Comparison of ENCODE assay signal across 14 mouse cellular contexts in genomic region chr10:59787140-59787800, GRCm38 (mm10).
DNase-seq lines count a peak whose midpoint lies in the region; ATAC-seq and TF ChIP-seq lines count a peak whose summit lies in the region.
"Had no signal": no experiment of that assay in that cellular context is flagged by ENCODE, and none has a peak within 500 bp of the region (broad histone marks: within the 10 kb centered on the region; RNA-seq: fewer than 3 reads in every experiment).

No protein-coding gene starts in this region.

- H3K9me3 ChIP-seq in intestine, postnatal 0 days (ENCODE audit: control insufficient read depth) = no peaks in the 10 kb centered on the region
- H3K9me3 ChIP-seq in intestine, embryonic 15.5 days = no peaks in the 10 kb centered on the region
- H3K9me3 ChIP-seq in midbrain, postnatal 0 days (ENCODE audit: low read length) = no peaks in the 10 kb centered on the region
- H3K9me3 ChIP-seq in midbrain, embryonic 16.5 days (replicated peaks; ENCODE audit: control insufficient read depth, low read length, poor library complexity, severe bottlenecking) = no peaks in the 10 kb centered on the region
- H3K9me3 ChIP-seq: forebrain, embryonic 13.5 days; midbrain, embryonic 10.5 days; neural tube, embryonic 13.5 days had no signal

- ATAC-seq in intestine, postnatal 0 days = no peak
- no peak for ATAC-seq in intestine, embryonic 15.5 days
- ATAC-seq in midbrain, postnatal 0 days (ENCODE audit: low FRiP score) = no peak
- ATAC-seq in midbrain, embryonic 16.5 days = no peak
- no peak for ATAC-seq in cerebellum, adult (ENCODE audit: insufficient number of reproducible peaks, low FRiP score, low TSS enrichment)

- no peak overlapping the region for H3K4me3 ChIP-seq in intestine, postnatal 0 days (ENCODE audit: low read depth, low read length)
- H3K4me3 ChIP-seq in intestine, embryonic 15.5 days (replicated peaks) = no peak overlapping the region
- H3K4me3 ChIP-seq in midbrain, postnatal 0 days (ENCODE audit: low read depth, low read length) = no peak overlapping the region
- no peak overlapping the region for H3K4me3 ChIP-seq in midbrain, embryonic 16.5 days (ENCODE audit: low read depth, low read length)
- H3K4me3 ChIP-seq: forebrain, embryonic 13.5 days; midbrain, embryonic 10.5 days; neural tube, embryonic 13.5 days had no signal

- H3K9ac ChIP-seq in intestine, postnatal 0 days (ENCODE audit: low read depth, low read length) = no peak overlapping the region
- H3K9ac ChIP-seq in intestine, embryonic 15.5 days = no peak overlapping the region
- H3K9ac ChIP-seq in midbrain, postnatal 0 days (replicated peaks; ENCODE audit: low read length, poor library complexity, severe bottlenecking) = no peak overlapping the region
- H3K9ac ChIP-seq in midbrain, embryonic 16.5 days (ENCODE audit: low read depth, low read length) = no peak overlapping the region
- H3K9ac ChIP-seq: forebrain, embryonic 13.5 days; neural tube, embryonic 13.5 days had no signal

- WGBS in intestine, postnatal 0 days = 62% methylated on average over 11 of the region's 11 CpGs
- 76% methylated on average over 11 of the region's 11 CpGs for WGBS in intestine, embryonic 15.5 days
- 81% methylated on average over 11 of the region's 11 CpGs for WGBS in midbrain, postnatal 0 days
- WGBS in midbrain, embryonic 16.5 days = 78% methylated on average over 11 of the region's 11 CpGs

- peak; percentile 60 for TF ChIP-seq CTCF in intestine, postnatal 0 days (IDR thresholded peaks at IDR 0.05; ENCODE audit: low read depth)
- TF ChIP-seq CTCF in midbrain, postnatal 0 days (IDR thresholded peaks at IDR 0.05) = peak; percentile 47

- no peaks in the 10 kb centered on the region for H3K4me1 ChIP-seq in intestine, postnatal 0 days (replicated peaks; ENCODE audit: control insufficient read depth, insufficient read depth, low read length)
- H3K4me1 ChIP-seq in intestine, embryonic 15.5 days (replicated peaks) = no peaks in the 10 kb centered on the region
- H3K4me1 ChIP-seq in midbrain, postnatal 0 days (ENCODE audit: insufficient read depth, low read length) = no peaks in the 10 kb centered on the region; the same call in 1 of the 2 replicates
- no peaks in the 10 kb centered on the region; the same call in 1 of the 2 replicates for H3K4me1 ChIP-seq in midbrain, embryonic 16.5 days (ENCODE audit: control insufficient read depth, insufficient read depth, low read length)

- H3K36me3 ChIP-seq in intestine, postnatal 0 days (ENCODE audit: control insufficient read depth, insufficient read depth) = peaks cover 36% of the 10 kb centered on the region
- H3K36me3 ChIP-seq in intestine, embryonic 15.5 days = 0 out of 2 replicates have a peak, but pooled peaks cover 5% of the 10 kb centered on the region
- no peaks in the 10 kb centered on the region for H3K36me3 ChIP-seq in midbrain, postnatal 0 days (ENCODE audit: insufficient read depth, low read length)
- H3K36me3 ChIP-seq in midbrain, embryonic 16.5 days (ENCODE audit: control insufficient read depth, insufficient read depth, low read length) = no peaks in the 10 kb centered on the region

- H3K4me2 ChIP-seq in intestine, postnatal 0 days (replicated peaks; ENCODE audit: low read depth) = no peak overlapping the region
- H3K4me2 ChIP-seq in intestine, embryonic 15.5 days (replicated peaks) = no peak overlapping the region
- no peak overlapping the region for H3K4me2 ChIP-seq in midbrain, postnatal 0 days (ENCODE audit: low read depth, low read length, poor library complexity, severe bottlenecking)
- H3K4me2 ChIP-seq in midbrain, embryonic 16.5 days (ENCODE audit: low read length) = no peak overlapping the region
- H3K4me2 ChIP-seq: forebrain, embryonic 13.5 days; neural tube, embryonic 13.5 days had no signal

- no peak overlapping the region for H3K27ac ChIP-seq in intestine, postnatal 0 days (ENCODE audit: low read depth, low read length)
- H3K27ac ChIP-seq in intestine, embryonic 15.5 days = no peak overlapping the region
- H3K27ac ChIP-seq in midbrain, postnatal 0 days (ENCODE audit: low read depth, low read length) = no peak overlapping the region
- no peak overlapping the region for H3K27ac ChIP-seq in midbrain, embryonic 16.5 days (ENCODE audit: low read length)
- H3K27ac ChIP-seq: forebrain, embryonic 13.5 days had no signal

- DNase-seq in midbrain, postnatal 0 days (ENCODE audit: low spot score) = peak; percentile 22
- peak; percentile 76 for DNase-seq in R1 (ENCODE audit: low read depth, low spot score)
- DNase-seq in retina, postnatal 1 day = no peak
- DNase-seq: gastrocnemius, postnatal 36 days; heart, postnatal 14 days; lung, adult 18-20 months; right cerebral cortex, postnatal 4 days had no signal

- H3K27me3 ChIP-seq in intestine, postnatal 0 days (replicated peaks; ENCODE audit: control insufficient read depth, insufficient read depth, low read length) = no peaks in the 10 kb centered on the region
- H3K27me3 ChIP-seq in intestine, embryonic 15.5 days (replicated peaks) = no peaks in the 10 kb centered on the region
- H3K27me3 ChIP-seq in midbrain, postnatal 0 days (ENCODE audit: insufficient read depth, low read length) = no peaks in the 10 kb centered on the region
- H3K27me3 ChIP-seq in midbrain, embryonic 16.5 days (ENCODE audit: control insufficient read depth, insufficient read depth, low read depth, low read length) = no peaks in the 10 kb centered on the region
- H3K27me3 ChIP-seq: forebrain, embryonic 13.5 days; neural tube, embryonic 13.5 days had no signal
